Mouse (Mus musculus) liver, adult 2 months (tissue): ENCODE data around the gene Prkcg. TPM values are rescaled to one million over a fixed set of nuclear protein-coding genes. Genes with fewer than 3 reads are reported as not detected.

Experiments used
- DNase-seq: peaks from one replicate; pipeline ENCODE4 v3.0.0-alpha.2; 2011; ENCODE audit warnings: low read depth, low spot score; ENCODE audit errors: extremely low read depth
- H3K27ac ChIP-seq: fragments of 200-500 bp; replicated peaks from 2 replicates; pipeline ENCODE4 v1.5.1; 2012; ENCODE audit warnings: low read depth, mild to moderate bottlenecking, control low read depth, inconsistent platforms, low read length; ENCODE audit not compliant: insufficient read depth
- H3K27me3 ChIP-seq: fragments of 200-500 bp; 2 replicates; pipeline ENCODE4 v1.6.1; 2012; ENCODE audit warnings: mild to moderate bottlenecking, moderate library complexity, low read length, inconsistent platforms; ENCODE audit not compliant: control insufficient read depth, insufficient read depth
- H3K36me3 ChIP-seq: fragments of 200-500 bp; 2 replicates; pipeline ENCODE4 v1.6.1; 2012; ENCODE audit warnings: low read length, inconsistent platforms; ENCODE audit not compliant: control insufficient read depth, insufficient read depth
- H3K4me1 ChIP-seq: fragments of 200-500 bp; 2 replicates; pipeline ENCODE4 v1.6.1; 2011; ENCODE audit warnings: low read length; ENCODE audit not compliant: control insufficient read depth, insufficient read depth
- H3K4me3 ChIP-seq: fragments of 200-500 bp; 2 replicates; pipeline ENCODE4 v1.5.1; 2011; ENCODE audit warnings: low read depth, mild to moderate bottlenecking, control low read depth, low read length, moderate library complexity; ENCODE audit not compliant: insufficient read depth
- H3K79me2 ChIP-seq: fragments of 200-500 bp; 2 replicates; pipeline ENCODE4 v1.6.1; 2012; ENCODE audit warnings: inconsistent platforms, mild to moderate bottlenecking, low read length, moderate library complexity; ENCODE audit not compliant: control insufficient read depth, insufficient read depth
- H3K9ac ChIP-seq: fragments of 200-500 bp; 2 replicates; pipeline ENCODE4 v1.6.1; 2012; ENCODE audit warnings: low read depth, mild to moderate bottlenecking, control low read depth, inconsistent platforms, low read length
- CTCF ChIP-seq: fragments of 200-500 bp; IDR thresholded peaks from 2 replicates; pipeline ENCODE4 v1.5.1; 2011; ENCODE audit warnings: low read depth, low read length, control low read depth
- POLR2A ChIP-seq: fragments of 200-500 bp; IDR thresholded peaks from 2 replicates; pipeline ENCODE4 v1.6.1; 2011; ENCODE audit warnings: low read length, control low read depth; ENCODE audit not compliant: insufficient read depth; ENCODE audit errors: extremely low read depth
- WGBS: fragments of 180-500 bp; shearing (Covaris S2); methylation state at CpG from one replicate; pipeline ENCODE4 v1.1.7; 2018; 5-methylcytosine and 5-hydroxymethylcytosine counted together
- polyA plus RNA-seq: library from polyadenylated mRNA; depleted of rRNA; stranded (reverse); fragments of >200 nt; gene quantifications from 2 replicates; pipeline ENCODE4 v1.2.3, GENCODE M21; 2012; rRNA removed
- total RNA-seq: library from RNA; depleted of rRNA; stranded (reverse); fragments of >200 nt; gene quantifications from 2 replicates; pipeline ENCODE4 v1.2.3, GENCODE M21; 2014; rRNA removed

Gene Prkcg
- total RNA-seq (under 0.01 and 0.54 TPM in 2 replicates), polyA plus RNA-seq (0.19 and 0.26 TPM in 2 replicates)

GRCm38 (mm10) chr7:3288976-3289970 is at the start of gene Prkcg, which contains the start of gene Myadm:
Gene Prkcg (plus strand): TSS chr7:3289179.
Gene Myadm (plus strand): TSS chr7:3289080.
- TF ChIP-seq CTCF (no peak), POLR2A (peak; percentile 35; the same call in 1 of the 2 replicates)
- Histone ChIP-seq H3K9ac (peak within 1 kb of the TSS; percentile 61), H3K27ac (peak within 1 kb of the TSS; percentile 54), H3K27me3 (no peaks in the 10 kb centered on the region), H3K4me1 (peaks cover 16% of the 10 kb centered on the region), H3K36me3 (no peaks in the 10 kb centered on the region), H3K79me2 (peaks cover 9% of the 10 kb centered on the region), H3K4me3 (peak within 1 kb of the TSS; percentile 31)
- WGBS: 3% methylated on average over 30 of the region's 30 CpGs
- DNase-seq: peak; percentile 53

- TF ChIP-seq CTCF (peak; percentile 10; the same call in 1 of the 2 replicates), POLR2A (no peak)
- Histone ChIP-seq H3K4me3 (no peak overlapping the region), H3K36me3 (no peaks in the 10 kb centered on the region), H3K9ac (no peak overlapping the region), H3K79me2 (no peaks in the 10 kb centered on the region), H3K4me1 (peaks cover 6% of the 10 kb centered on the region; the same call in 1 of the 2 replicates), H3K27ac (no peak overlapping the region), H3K27me3 (no peaks in the 10 kb centered on the region)
- 92% methylated on average over 2 of the region's 2 CpGs for WGBS
- DNase-seq: no peak
These were observed 49.8 kb upstream of the Prkcg start for GRCm38 (mm10) chr7:3239193-3239592.

- Histone ChIP-seq H3K27me3 (no peaks in the 10 kb centered on the region), H3K27ac (no peak overlapping the region), H3K36me3 (no peaks in the 10 kb centered on the region), H3K9ac (no peak overlapping the region), H3K4me1 (no peaks in the 10 kb centered on the region), H3K79me2 (no peaks in the 10 kb centered on the region), H3K4me3 (no peak overlapping the region)
- TF ChIP-seq POLR2A (no peak), CTCF (no peak)
- DNase-seq: no peak
- WGBS: 76% methylated on average over 3 of the region's 3 CpGs
These were observed 28.3 kb upstream of the Prkcg start for GRCm38 (mm10) chr7:3260701-3261100.

GRCm38 (mm10) chr7:3261446-3261845 is 27.5 kb upstream of the Prkcg start:
- H3K27ac ChIP-seq: no peak overlapping the region
- DNase-seq: no peak
- WGBS: 76% methylated on average over 4 of the region's 4 CpGs
- TF ChIP-seq CTCF (no peak), POLR2A (no peak)
- H3K4me3 ChIP-seq: no peak overlapping the region
- H3K79me2 ChIP-seq: no peaks in the 10 kb centered on the region
- no peaks in the 10 kb centered on the region for H3K36me3 ChIP-seq
- no peak overlapping the region for H3K9ac ChIP-seq
- no peaks in the 10 kb centered on the region for H3K4me1 ChIP-seq
- H3K27me3 ChIP-seq: no peaks in the 10 kb centered on the region

- H3K27me3 ChIP-seq: no peaks in the 10 kb centered on the region
- no peaks in the 10 kb centered on the region for H3K79me2 ChIP-seq
- peak; percentile 53 for DNase-seq
- no peak overlapping the region for H3K9ac ChIP-seq
- H3K4me1 ChIP-seq: no peaks in the 10 kb centered on the region
- TF ChIP-seq CTCF: peak; percentile 77
- no peak for TF ChIP-seq POLR2A
- 35% methylated on average over 2 of the region's 2 CpGs for WGBS
- H3K36me3 ChIP-seq: no peaks in the 10 kb centered on the region
- H3K4me3 ChIP-seq: no peak overlapping the region
- H3K27ac ChIP-seq: no peak overlapping the region
These were observed 26.2 kb upstream of the Prkcg start for GRCm38 (mm10) chr7:3262789-3263188.
